Mouse (Mus musculus) left cerebral cortex, adult 18-20 months (tissue): ENCODE results near the gene Hsd17b12. TPM values are rescaled to one million over a fixed set of nuclear protein-coding genes. Genes with fewer than 3 reads are reported as not detected.

Source experiments
- DNase-seq, 2 experiments: peaks; one replicate each; pipeline ENCODE4 v3.0.0; 2021 to 2022; ENCODE audit warnings: low spot score in 2 of 2, mixed read lengths in 1 of 2
- total RNA-seq, 2 experiments: library from RNA; stranded (reverse); gene quantifications; 2 replicates each; pipeline ENCODE4 v1.2.3; 2021

Hsd17b12 gene
- total RNA-seq, 2 experiments from 2014 or later, result 75.3 to 82.1 TPM

DNA sequence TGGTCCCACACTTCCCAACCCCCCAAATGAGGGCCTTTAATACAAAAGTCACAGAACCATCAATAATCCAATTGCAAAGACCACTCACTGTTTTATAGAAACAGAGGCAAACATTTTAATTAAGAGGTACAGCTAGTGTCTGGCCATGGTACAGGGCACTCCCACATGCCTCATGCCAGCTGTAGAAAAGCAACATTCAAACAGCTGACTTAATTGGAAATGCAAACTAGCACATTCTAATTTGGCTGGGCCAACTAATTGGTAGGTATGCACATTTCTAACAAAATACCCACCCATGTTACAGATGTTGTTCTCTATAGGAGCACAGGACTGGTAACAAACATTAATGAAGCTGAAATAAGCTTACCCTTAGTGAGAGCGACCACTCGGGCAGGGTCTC, 54.0 kb downstream of the Hsd17b12 start:
- no peak for DNase-seq

DNA sequence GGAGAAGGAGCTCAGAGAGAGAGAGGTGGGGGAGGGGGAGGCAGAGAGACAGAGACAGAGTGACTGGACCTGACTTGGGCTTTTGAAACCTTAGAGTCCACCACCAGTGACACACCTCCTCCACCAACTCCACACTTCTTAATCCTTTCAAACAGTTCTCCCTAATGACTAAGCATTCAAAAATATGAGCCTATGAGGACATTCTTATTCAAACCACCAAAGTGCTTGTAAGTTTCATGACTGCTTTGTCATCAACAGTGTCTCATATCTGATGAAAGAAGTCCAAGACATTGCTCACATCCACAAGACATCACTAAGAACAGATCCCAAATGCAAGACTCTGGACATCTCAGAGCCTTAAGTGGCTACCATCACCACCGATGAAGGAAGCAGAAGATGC, 67.9 kb downstream of the Hsd17b12 start:
- no peak for DNase-seq

DNA sequence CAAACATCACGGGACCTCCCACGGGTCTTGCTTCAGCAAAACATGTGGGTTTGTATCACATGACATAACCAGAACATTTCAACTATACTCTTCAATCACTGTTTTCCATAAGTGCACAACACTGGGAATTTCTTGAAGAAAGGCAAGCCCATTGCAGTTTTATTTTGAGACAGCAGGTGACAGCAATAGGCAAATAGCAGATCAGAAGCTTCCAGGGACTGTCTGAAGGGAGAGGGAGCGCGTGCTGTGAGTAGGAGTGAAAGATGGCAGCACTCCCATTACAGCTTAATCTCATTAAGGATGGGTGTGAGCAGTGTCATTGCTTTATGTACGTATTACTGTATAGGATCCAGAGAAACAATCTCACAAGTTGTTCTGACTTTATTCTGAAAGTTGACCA, 88.3 kb downstream of the Hsd17b12 start:
- DNase-seq, result peak; percentile 9 to 13

DNA sequence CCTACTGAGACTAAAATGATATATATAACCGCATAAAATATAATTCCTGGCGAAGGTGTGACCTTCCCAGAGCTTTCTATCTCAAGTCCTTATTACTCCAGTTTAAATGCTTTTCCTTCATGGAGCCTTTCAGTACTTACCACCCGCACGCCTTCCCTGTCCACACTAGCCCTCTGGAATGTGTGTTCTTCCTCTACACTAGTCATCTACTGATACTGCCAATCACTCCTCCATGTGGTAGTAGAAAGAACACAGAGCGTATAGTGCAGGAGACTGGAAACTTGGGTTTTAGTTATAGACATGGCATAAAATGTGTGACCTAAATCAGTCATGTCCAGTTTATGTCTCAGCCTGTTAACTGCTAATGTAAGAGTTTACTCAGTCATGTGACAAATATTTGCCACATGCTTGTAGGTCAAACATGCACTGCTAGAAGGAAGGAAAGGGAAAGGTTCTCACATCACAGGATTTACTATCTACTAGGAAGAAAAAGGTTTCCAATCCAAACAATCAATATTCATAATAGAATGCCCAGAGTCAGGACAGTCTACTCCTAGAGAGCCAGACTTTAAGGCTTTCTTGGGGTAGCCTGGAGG, 91.1 kb downstream of the Hsd17b12 start:
- no peak for DNase-seq

DNA sequence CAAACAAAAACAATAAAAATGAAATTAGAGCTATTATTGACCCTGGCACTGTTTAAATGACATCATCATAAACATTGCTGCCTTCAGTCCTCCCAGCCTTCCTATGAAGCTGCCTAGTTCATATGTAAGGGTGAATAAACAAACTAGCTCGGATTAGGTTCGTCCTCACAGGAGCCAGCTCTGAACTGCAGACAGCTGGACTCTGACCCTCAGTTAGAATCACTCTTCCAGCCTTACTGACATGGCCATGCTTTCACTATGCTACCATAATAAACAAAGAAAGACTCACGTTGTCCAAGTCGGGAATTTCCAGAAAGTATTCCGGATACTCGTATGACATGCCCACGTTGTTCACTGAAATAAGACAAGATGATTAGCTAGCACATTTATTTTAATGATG, 91.6 kb downstream of the Hsd17b12 start:
- no peak for DNase-seq

DNA sequence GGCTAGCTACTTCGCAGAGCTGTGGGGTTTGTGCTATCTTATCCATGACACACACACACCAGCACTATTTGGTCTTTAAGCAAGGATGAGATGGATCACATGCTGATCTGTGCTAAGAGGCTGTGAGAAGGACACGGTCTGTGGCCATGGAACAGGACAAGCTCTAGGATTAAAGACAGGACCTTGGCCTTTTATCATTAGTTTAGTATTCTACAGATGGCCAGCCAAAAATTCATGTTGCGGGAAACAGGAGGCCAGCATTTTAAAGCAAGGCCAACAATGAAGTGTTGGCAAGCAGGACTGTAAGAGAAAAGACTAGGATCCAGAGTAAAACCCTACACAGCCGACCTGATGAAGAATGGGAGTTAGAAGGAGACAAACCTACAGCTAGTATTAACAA, 95.0 kb downstream of the Hsd17b12 start:
- DNase-seq, result no peak

DNA sequence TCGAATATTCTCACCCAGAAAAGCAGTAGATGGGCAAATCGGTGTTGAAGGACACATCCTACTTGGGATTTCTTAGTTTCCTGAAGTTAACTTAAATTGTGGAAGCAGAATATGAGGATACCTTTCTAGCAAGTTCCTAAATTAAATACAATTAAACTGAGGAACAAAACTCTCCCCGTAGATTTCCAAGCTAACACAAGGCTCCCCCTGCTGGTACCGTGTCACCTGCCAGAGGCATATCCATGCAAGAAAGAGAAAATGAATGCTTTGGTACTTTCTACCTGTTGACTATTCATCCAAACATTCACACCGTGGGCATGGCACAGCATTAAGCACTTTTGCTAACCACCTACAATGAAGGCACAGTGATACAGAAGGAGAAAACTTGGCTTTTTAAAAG, 98.3 kb downstream of the Hsd17b12 start:
- DNase-seq, result peak; percentile 24 to 50

DNA sequence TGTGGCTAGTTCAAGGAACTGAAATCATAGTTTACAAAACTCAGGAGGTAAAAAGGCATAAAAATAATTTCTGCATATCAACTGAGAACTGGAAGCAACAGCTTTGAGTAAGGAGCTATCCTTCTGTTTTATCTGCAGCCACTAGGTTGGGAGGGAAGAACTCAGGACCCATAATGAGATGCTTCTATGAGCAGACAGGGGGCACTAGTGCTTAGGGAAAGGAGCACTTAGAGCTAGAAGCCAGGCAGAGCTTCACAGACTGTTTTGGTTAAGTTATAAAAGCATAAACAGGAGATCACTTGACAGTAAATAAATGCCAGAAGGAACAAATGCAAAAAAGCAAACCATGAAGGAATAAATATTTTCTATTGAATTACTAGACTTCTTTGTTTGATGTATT, 103.0 kb downstream of the Hsd17b12 start:
- peak; percentile 23 to 43 for DNase-seq

DNA sequence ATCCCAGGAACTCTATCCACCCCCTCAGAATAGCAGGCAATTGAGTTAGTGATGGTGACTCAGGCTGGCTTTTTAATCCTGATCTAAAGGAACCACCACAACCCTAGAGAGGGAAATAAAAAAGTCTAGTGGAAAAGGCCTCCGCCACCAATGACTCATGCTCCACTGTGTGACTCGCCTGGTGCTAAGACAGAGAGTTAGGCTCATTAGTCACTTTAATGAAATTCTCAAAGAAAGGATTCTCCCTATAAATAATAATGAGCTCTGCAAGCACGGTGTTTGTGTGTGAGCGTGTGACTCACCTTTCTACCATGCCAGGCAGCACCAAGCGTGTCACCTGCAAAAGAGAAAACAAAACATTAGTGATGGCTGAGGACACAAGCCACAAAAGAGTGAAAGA, 105.8 kb downstream of the Hsd17b12 start:
- DNase-seq, result peak; percentile 42 to 51

DNA sequence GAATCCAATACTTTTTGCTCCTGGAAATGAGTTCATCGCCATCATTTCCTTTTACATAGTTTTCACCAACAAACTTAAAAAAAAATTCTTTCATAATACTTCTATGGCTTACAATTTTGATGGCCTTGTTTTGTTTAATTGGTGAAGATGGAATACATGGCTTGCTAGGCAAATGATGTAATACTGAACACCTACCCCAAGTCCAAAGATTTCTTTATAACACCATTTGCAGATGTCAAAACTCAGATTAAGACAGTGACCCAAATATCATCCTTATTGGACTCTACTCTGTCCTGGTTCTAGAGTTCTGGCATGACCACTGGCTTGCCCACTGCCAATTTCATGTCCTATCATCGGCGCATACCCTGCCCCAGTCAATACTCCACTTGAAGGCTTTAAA, 106.9 kb downstream of the Hsd17b12 start:
- DNase-seq, result no peak

DNA sequence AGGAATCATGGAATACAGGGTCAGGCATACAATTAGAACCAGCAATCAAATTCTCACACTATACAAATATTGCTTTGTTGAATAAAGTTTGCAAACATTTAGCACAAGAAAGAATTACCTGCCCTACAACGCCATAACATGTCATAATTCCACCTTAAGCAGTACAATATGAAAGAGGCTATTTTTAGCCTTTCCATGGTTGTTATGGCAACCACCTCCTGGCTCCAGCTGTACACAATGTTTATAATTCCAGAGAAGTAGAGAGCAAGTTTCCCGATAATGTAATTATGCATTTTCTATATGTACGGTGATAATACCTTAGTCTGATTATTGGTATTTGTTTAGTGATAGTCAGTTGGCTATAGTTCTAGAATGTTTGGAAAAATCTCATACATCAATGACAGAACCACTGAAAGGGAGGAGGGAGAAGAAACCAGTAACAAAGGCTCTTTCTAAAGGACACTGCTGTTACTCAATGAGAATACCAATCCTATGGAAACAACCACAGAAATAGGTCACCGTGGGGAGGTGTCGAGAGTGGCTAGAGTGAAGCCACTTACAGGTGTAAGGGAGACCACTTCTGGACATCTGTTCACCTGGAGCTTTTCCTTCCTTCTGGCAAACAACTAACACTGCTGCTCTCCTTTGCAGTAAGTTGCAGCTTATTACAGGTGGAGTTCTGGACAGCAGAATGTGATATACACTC, 108.1 kb downstream of the Hsd17b12 start:
- no peak for DNase-seq

DNA sequence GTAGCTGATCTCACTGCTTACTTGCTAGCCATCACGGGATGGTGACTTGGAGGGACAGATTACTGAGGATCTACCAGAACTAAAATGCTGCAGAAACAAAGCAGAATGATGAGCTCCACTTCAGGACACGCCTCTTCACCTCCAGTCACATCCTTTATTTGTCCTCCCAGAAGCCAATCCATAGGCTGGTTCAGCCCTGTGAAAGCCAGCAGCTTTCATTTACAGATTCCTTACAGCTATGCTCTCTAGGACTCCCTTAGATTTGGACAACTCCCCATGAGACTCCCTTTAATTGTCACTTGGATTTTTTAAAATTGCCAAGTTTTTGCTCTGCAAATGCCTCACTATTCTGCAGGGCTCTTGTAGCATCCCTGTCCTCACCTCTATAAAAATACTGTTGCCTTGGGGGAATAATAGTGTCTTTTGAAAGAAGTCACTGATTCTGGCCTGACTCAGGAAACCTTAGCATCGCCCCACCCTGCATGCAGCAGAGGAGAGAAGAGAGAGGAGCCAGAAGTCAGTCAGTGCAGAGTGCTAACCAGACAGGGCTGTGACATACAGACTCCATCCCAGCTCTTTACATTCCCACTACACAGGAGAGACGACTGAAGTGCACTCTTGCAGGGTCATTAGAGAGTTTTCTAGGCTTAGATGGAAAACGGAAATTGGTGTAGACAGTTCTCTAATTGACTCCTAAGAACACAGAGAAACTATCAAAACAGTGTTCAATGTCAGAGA, 108.9 kb downstream of the Hsd17b12 start:
- no peak for DNase-seq

DNA sequence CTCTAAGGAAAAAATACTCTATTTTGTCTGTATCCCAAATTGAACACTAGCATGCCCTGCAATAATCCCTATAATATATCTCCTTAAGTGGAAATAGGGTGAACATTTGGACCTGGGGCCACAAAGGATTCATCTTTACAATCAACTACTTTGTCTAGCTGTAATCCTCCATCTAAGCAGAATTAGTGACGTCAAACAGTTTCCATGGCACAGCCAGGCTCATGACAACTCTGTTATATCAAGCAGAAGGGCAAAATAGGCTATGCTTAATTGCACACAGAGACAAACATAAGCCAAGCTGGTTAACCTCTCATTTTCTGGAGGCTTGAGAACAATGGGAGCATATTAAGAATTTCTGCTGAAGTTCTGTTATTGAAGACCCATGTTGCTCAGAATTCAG, 109.5 kb downstream of the Hsd17b12 start:
- DNase-seq, result no peak

DNA sequence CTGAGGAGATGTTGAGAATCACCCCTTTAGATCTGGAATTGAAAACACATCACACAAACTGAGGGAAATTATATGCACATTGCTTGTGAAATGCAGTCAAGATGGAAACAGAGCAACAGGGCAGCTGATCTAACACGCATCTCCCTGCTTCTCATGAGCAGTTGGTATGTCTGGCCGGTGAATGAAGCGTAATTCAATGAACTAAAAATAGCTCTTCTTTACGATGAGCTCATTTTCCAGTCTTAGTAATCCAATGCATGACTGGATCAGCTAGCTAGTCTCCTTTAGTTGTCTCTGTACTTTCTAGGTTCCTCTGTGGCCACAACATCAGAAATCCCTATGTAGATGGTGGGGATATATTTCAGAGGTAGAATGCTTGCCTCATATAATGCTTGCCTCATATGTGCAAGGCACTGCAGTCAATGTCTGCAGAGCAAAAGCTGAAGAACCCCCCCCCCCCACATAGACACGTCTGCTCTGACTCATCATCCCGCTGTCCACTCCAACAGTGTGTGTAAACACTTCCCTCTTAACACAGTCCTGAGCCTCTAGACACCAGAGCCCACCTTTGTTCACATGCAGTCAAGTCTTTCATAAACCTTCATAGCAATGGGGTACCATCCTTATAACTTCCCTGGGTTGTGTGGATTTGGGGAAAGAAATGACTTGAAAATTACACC, 112.2 kb downstream of the Hsd17b12 start:
- DNase-seq, result no peak

DNA sequence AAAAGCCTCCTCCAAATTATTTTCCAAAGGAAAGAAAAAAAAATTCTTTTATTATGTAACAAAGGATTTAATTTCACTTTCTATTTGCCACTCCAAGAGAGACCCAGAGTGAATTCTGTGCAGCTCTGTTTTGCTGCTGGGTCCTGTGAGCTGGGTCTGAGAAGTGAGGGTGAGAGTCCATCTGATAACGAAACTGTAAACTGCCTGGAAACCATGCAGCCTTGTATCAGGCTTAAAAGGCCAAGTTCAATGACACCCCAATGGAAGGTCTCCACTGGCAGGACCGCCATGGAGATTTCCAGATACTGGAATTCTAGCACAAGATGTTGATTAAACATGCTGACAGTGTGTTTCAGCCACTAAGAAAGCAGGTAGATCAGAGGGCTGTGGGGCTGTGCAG, 113.6 kb downstream of the Hsd17b12 start:
- no peak for DNase-seq

DNA sequence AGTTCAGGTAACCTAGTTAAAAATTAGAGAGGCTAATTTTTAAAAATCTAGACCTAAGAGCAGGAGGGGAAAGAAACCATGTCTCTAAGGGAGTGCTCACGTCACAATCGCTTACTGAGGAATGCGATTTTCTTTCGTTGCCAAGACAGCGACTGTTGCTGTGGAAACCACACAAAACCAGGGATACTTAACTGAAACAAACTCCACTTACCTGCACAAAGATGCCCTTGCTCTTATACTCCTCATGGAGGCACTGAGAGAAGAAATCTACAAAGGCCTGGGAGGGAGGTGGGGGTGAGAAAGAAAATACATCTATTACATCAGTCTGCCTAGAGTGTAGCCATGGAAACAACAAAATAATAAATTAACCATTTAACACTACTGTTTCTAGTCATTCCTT, 114.1 kb downstream of the Hsd17b12 start:
- DNase-seq, result peak in 1 of 2 experiments; percentile 27

DNA sequence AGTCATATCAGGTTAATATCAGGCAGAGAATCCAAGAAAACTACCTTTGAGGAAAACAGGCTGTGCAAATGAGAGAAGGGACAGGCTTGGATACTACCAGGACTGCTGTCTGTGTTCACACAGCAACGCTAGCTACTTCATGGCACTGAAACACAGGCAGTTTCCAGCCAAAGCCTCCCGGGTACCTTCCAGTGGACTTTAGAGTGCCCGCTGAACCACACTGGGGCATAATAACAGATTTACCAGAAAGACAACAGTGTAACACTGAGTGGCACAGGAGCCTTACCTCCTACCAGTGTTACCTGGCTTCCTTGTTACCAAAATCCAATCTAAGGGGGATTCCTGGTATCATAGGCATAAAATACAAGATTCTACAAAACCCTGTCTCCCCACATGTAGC, 115.3 kb downstream of the Hsd17b12 start:
- no peak for DNase-seq

DNA sequence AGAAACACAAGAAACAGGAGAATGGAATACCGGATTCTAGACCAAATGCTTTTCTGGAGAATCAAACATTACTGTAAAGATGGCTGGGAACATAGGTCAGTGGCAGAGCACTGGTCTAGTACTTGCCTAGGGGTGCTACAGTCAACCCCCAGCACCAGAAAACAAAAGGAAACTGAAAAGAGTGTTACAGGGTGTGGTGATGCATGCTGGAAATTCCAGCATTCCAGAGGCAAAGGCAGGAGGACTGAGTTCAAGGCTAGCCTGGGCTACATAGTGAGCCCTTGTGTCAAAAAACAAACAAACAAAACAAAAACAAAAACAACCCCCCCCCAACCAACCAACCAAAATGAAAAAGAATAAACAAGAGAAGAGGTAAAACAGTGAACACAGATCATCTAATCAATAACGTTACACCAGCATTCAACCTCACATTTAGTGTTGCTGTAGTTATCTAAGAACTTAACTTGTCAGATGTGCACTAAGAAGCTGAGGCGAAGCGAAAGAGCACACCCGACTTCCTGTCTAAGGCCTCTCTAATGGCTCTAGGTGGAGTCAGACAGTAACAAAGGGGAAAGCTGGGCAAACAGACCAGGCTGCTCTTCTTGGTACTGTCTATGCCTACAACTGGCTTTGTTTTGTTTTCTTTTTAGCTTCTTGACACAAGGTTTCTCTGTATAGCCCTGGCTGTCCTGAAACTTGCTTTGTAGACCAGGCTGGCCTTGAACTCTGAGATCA, 117.2 kb downstream of the Hsd17b12 start:
- no peak for DNase-seq

DNA sequence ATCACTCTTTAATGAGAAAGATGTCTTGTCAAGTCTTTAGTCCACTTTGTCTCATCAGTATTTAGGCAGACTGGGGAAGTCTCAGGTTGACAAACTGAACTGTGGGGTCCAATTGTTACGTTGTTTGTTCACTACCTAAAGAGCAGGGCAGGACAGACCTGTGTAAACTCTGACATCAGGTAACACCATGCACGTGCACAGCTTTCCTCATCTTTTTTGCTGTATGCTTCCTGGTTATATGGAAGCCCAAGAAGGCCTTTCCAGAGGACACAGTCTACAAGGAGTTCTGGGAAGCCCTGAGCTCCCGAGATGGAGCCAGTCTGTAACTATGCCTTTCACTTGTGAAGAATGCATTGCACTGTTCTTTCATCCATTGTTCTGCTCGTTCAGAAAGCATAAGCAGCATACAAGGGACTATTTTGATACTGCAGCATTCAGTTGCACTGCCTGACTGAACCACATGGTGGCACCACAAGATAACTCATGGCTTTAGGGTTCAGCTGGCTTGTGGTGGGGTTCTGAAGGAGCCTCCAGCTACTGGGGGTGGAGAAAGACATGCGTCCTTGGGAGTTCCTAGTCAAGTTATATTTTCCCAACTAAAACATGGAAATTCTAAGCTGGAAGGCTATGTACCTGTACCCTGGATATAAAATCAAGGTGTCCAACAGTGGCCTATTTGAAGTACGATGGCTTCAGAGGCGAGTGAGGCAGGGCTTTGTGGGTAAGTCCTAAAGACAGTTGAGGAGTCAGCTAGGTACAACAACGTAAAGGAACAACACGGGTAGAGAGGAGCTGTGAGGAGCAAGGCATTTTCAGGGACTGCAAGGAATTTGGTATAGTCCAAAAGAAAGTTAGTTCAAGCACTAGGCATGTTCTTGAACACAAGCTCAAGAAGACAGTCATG, 122.1 kb downstream of the Hsd17b12 start:
- peak; percentile 85 to 88 for DNase-seq

DNA sequence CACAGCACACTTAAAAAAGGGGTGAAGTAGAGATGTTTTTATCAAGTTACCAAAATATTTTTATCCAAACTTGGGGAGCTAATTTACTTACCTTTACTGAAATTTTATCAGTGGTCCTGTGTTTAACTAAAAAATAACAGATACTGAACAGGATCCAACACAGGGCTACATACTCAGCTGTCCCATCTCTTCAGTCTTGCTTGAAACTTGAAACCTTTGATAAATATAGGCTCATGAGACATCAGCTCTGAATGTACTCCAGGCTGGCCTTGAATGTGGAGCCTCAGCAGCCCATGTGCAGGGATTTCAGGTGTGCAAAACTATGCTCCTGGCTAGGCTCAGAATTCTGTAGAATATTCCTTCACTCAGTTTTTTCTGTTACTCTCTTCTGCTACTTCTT, 127.2 kb downstream of the Hsd17b12 start:
- DNase-seq, result no peak
